Mouse (Mus musculus) kidney, embryonic 16.5 days (tissue): Measurements from ENCODE around the gene Lsm5. TPM values are rescaled to one million over a fixed set of nuclear protein-coding genes. Genes with fewer than 3 reads are reported as not detected.

Experiments
- ATAC-seq: fragments of 200-750 bp; cut with Nextera tagmentation; 2 replicates; pipeline ENCODE4 v1.8.0; 2017; ENCODE audit warnings: moderate TSS enrichment; ENCODE audit not compliant: low FRiP score, low TSS enrichment
- H3K27ac ChIP-seq: fragments of 300-500 bp; sonication (generic); 2 replicates; pipeline ENCODE4 v1.5.1; 2014; ENCODE audit warnings: low read length
- H3K27me3 ChIP-seq: fragments of 300-500 bp; sonication (generic); 2 replicates; pipeline ENCODE4 v1.6.1; 2014; ENCODE audit warnings: low read length, control low read depth, mixed read lengths; ENCODE audit not compliant: insufficient read depth
- H3K36me3 ChIP-seq: fragments of 300-500 bp; sonication (generic); 2 replicates; pipeline ENCODE4 v1.6.1; 2014; ENCODE audit warnings: low read length, control low read depth, mixed read lengths; ENCODE audit not compliant: insufficient read depth
- H3K4me1 ChIP-seq: fragments of 300-500 bp; sonication (generic); 2 replicates; pipeline ENCODE4 v1.6.1; 2014; ENCODE audit warnings: low read length, control low read depth, mixed read lengths; ENCODE audit not compliant: insufficient read depth
- H3K4me2 ChIP-seq: fragments of 300-500 bp; sonication (generic); replicated peaks from 2 replicates; pipeline ENCODE4 v1.6.1; 2014; ENCODE audit warnings: low read depth, low read length
- H3K4me3 ChIP-seq: fragments of 300-500 bp; sonication (generic); 2 replicates; pipeline ENCODE4 v1.5.1; 2014; ENCODE audit warnings: mild to moderate bottlenecking, low read length
- H3K9ac ChIP-seq: fragments of 300-500 bp; sonication (generic); replicated peaks from 2 replicates; pipeline ENCODE4 v1.6.1; 2014; ENCODE audit warnings: low read length
- H3K9me3 ChIP-seq: fragments of 300-500 bp; sonication (generic); 2 replicates; pipeline ENCODE4 v1.6.1; 2016; ENCODE audit warnings: low read length, control low read depth
- whole genome bisulfite sequencing: fragments of 180-500 bp; shearing (Covaris S2); extraction: QIAGEN DNeasy Blood & Tissue Kit; methylation state at CpG from one replicate; pipeline ENCODE4 v1.1.7; 2014; 5-methylcytosine and 5-hydroxymethylcytosine counted together
- polyA plus RNA-seq: library from polyadenylated mRNA; unstranded; fragments of >200 nt; fragmentation: Nextera tagmentation; extraction: Ambion mirVana; gene quantifications from 2 replicates; pipeline ENCODE4 v1.2.1, GENCODE M21; 2015

Gene Lsm5
- polyA plus RNA-seq, 1 experiment from 2014 or later, result 97.0 TPM

- WGBS, result 77% methylated on average over 4 of the region's 4 CpGs
- no peaks in the 10 kb centered on the region for H3K4me1 ChIP-seq
- no peak for ATAC-seq
- H3K27me3 ChIP-seq, result no peaks in the 10 kb centered on the region
- H3K36me3 ChIP-seq, result no peaks in the 10 kb centered on the region
- H3K27ac ChIP-seq, result no peak overlapping the region
- H3K4me2 ChIP-seq, result no peak overlapping the region
- no peaks in the 10 kb centered on the region for H3K9me3 ChIP-seq
- no peak overlapping the region for H3K9ac ChIP-seq
- no peak overlapping the region for H3K4me3 ChIP-seq
These were observed 12.1 kb downstream of the Lsm5 start for GRCm38 (mm10) chr6:56692445-56692844.

- Histone ChIP-seq H3K27me3 (no peaks in the 10 kb centered on the region), H3K4me2 (no peak overlapping the region), H3K9me3 (no peaks in the 10 kb centered on the region), H3K4me3 (no peak overlapping the region), H3K4me1 (no peaks in the 10 kb centered on the region), H3K27ac (no peak overlapping the region), H3K36me3 (no peaks in the 10 kb centered on the region), H3K9ac (no peak overlapping the region)
- 2% methylated on average over 2 of the region's 2 CpGs for WGBS
- ATAC-seq, result peak; percentile 69; the same call in 1 of the 2 replicates
These were observed 13.3 kb downstream of the Lsm5 start for GRCm38 (mm10) chr6:56691205-56691604.

DNA sequence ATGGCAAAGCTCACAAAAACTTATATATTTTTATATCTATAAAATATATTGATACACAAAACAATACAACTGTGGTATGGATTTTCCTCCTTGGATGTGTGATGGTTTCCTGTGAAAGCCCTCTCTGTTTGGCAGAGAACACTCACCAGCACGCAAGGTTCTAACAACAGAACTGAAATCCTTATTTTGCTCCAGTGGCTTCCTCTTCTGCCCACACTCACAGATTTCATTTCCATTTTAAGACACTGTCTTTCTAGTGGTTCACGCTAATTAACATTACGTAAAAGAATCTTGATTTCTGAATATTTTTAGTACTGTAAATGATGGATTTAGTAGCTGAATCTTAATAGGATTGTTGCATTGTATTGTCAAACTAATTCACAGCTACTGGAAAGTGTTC lies 16.3 kb downstream of the Lsm5 start:
- Histone ChIP-seq H3K4me1 (no peaks in the 10 kb centered on the region), H3K4me3 (no peak overlapping the region), H3K27me3 (no peaks in the 10 kb centered on the region), H3K4me2 (no peak overlapping the region), H3K9me3 (no peaks in the 10 kb centered on the region), H3K27ac (no peak overlapping the region), H3K9ac (no peak overlapping the region), H3K36me3 (no peaks in the 10 kb centered on the region)
- 96% methylated on average over 3 of the region's 3 CpGs for WGBS
- no peak for ATAC-seq

- ATAC-seq, result no peak
- 89% methylated on average over 3 of the region's 3 CpGs for WGBS
- H3K9me3 ChIP-seq, result no peaks in the 10 kb centered on the region
- no peak overlapping the region for H3K4me3 ChIP-seq
- no peak overlapping the region for H3K27ac ChIP-seq
- H3K27me3 ChIP-seq, result no peaks in the 10 kb centered on the region
- no peak overlapping the region for H3K9ac ChIP-seq
- no peak overlapping the region for H3K4me2 ChIP-seq
- H3K4me1 ChIP-seq, result no peaks in the 10 kb centered on the region
- no peaks in the 10 kb centered on the region for H3K36me3 ChIP-seq
These were observed 40.1 kb downstream of the Lsm5 start for GRCm38 (mm10) chr6:56664410-56664809.

DNA sequence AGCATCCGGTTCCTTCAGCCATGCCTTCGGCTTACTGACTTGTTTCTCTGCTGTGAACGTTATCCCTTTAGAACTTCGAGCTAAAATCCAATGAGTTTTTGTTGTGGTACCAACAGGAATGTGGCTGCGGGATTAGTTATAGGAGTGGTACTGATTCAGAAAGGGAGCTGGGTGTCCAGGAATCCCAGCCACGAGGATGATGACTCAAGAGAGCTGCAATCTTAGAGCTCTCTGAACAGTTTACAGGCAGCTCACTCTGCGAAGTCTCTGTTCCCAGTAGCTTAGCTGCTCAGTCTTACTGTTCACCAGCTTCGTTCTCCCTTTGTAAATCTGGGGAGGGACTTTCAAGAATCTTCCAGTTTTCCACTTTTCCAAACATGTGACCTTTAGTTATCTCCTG lies 49.1 kb downstream of the Lsm5 start:
- WGBS, result 78% methylated on average over 8 of the region's 8 CpGs
- Histone ChIP-seq H3K9ac (no peak overlapping the region), H3K36me3 (no peaks in the 10 kb centered on the region), H3K4me3 (no peak overlapping the region), H3K27ac (no peak overlapping the region), H3K9me3 (no peaks in the 10 kb centered on the region), H3K27me3 (peaks cover 23% of the 10 kb centered on the region), H3K4me1 (peaks cover 11% of the 10 kb centered on the region; the same call in 1 of the 2 replicates), H3K4me2 (no peak overlapping the region)
- no peak for ATAC-seq

DNA sequence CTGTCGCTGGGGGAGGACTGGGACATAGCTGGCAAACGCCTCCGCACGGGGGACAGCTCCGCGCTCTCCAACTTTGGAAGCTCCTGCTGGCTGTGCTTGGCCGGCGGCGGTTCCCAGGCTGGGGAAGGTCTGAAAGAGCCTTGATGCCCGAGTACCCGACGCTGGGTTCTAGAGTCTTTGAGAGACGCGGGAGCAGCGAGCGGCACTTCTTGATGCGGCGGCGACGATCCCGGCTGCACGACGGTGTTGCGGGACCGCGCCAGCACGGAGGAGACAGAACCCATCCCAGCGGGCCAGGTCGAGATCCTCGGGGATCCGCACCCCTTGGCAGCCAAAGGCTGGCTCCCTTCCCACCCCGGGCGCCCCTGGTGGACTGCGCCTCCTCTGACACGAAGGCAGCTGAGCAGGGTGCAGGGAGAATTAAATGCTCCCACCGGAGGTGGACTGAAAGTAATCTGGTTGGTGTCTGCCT lies 52.4 kb downstream of the Lsm5 start:
- H3K9ac ChIP-seq, result peak overlapping the region; percentile 58; the same call in 1 of the 2 replicates
- peak; percentile 59; the same call in 1 of the 2 replicates for ATAC-seq

More for the DNA sequence above, 52.4 kb downstream of the Lsm5 start:
- Histone ChIP-seq H3K4me2 (peak overlapping the region; percentile 80), H3K36me3 (no peaks in the 10 kb centered on the region), H3K4me1 (peaks cover 11% of the 10 kb centered on the region; the same call in 1 of the 2 replicates), H3K4me3 (peak overlapping the region; percentile 50), H3K27ac (no peak overlapping the region), H3K27me3 (peaks cover 23% of the 10 kb centered on the region), H3K9me3 (no peaks in the 10 kb centered on the region)
- under 1% methylated on average over 36 of the region's 36 CpGs for WGBS

Other genes with a start within 250 kb of the Lsm5 start
- 0.97 and 1.6 TPM in 2 replicates for gene Pde1c, start 135.6 kb downstream of the Lsm5 start, polyA plus RNA-seq
- gene Avl9, start 10.2 kb upstream of the Lsm5 start, polyA plus RNA-seq, result 11.6 and 12.1 TPM in 2 replicates
- 24.8 and 31.4 TPM in 2 replicates for gene Kbtbd2, start 93.1 kb upstream of the Lsm5 start, polyA plus RNA-seq
- 132 and 145 TPM in 2 replicates for gene Fkbp9, start 127.3 kb upstream of the Lsm5 start, polyA plus RNA-seq
- gene Nt5c3, start 219.2 kb upstream of the Lsm5 start, polyA plus RNA-seq, result 65.2 and 67.9 TPM in 2 replicates
- gene Vmn1r4, start 219.3 kb upstream of the Lsm5 start, polyA plus RNA-seq, result 0.36 and 0.39 TPM in 2 replicates